Mouse (Mus musculus): ENCODE measurements around the gene Zfp82.

- TF ChIP-seq CHD2 (IDR thresholded peaks at IDR 0.05; ENCODE audit: low read depth, low read length), result no peak
- TF ChIP-seq ZC3H11A (IDR thresholded peaks at IDR 0.05; ENCODE audit: borderline replicate concordance, low read depth, low read length), result no peak
- no peak for TF ChIP-seq MAFK (IDR thresholded peaks at IDR 0.05; ENCODE audit: insufficient read depth, low read depth, low read length)
- no peak for TF ChIP-seq ZNF384 (IDR thresholded peaks at IDR 0.05; ENCODE audit: low read depth, low read length)
These were observed 47.3 kb downstream of the Zfp82 start for GRCm38 (mm10) chr7:30025358-30025757.

All from ES-E14 (cell line).